Mouse (Mus musculus) yolk sac, embryonic 10.5 days (tissue): ENCODE measurements around the gene St6galnac4.

Experiments
- DNase-seq: peaks from one replicate; pipeline ENCODE4 v3.0.0-alpha.2; 2017; ENCODE audit warnings: low spot score

St6galnac4 gene

DNA sequence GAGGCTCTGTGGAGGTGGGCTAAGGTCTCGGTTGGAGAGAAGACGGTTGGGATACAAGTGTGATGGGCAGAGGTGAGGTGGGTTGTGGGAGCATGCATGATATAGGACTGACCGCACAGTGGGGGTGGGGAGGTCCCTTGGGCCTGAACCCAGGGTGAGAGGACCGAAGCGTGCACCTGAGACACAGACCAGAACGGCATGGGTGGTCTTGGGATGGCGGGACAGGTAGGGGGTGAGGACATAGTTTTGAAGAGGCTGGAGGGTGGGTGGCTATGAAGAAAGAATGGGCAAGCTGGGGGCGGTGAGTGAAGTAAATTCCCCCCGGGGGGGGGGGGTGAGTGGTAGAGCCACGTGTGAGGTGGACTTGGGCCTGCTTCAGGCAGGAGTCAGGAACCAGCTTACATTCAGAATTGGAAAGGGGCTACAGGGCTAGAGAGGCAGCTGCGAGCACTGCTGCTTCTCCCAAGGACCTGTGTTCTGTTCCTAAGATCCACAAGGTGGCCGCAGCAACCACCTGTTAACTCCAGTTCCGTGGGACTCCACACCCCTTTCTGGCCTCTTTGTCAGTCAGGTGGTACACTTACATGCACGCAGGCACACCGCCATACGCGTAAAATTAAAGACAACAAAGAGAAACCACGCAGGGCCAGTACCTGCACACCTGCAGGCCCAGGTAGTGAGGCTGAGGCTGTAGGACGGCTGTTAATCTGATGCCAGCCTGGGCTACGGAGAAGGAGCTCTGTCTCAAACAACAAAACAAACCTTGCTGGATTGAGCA lies 40.6 kb downstream of the St6galnac4 start:
- no peak for DNase-seq

DNA sequence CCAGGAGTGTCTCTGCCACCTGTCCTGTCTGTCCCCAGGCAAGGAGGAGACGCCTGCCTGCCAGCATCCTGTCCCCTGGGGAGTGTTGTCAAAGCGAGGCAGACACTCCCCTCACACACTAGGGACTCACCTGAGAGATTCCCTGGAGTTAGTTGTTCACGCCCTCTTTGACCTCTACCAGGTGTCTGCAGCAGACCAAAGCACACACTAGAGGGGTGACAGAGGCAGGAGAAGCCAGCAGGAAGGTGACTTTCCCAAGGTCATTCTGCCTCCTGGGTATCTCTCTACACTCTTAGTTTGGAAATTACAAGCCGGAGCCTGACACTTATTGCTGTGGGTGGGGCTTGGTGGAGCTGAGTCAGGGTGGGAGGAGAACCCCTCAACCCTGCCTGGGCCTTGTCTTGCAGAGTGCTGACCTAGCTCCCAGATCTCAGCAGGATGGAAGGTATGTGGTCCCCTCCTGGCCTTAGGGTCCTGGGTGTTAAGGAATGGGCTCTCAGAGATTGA lies 41.2 kb downstream of the St6galnac4 start:
- no peak for DNase-seq

DNA sequence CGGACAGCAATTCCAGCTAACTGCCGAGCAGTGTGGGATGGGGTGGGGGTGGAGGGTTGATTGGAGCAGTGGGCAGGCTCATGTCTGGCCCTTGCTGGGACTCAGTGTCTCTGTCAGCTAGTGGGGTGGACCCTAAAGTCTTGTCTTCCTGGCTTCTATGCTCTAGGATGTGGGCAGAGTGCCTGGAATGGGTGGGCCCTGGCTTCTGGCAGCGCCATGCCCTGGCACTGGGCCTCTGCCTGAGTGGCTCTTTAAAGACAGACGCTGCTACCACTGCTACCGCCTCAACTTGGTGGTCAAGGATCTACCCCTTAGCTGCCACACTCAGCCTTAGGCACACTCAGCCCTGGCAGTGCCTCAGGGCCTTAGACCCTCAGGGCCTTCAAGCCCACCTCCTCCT lies 41.8 kb downstream of the St6galnac4 start:
- no peak for DNase-seq

GRCm38 (mm10) chr2:32629276-32629976 lies 42.5 kb downstream of the St6galnac4 start:
- no peak for DNase-seq

- DNase-seq: no peak
Observed at GRCm38 (mm10) chr2:32630036-32630435, 43.1 kb downstream of the St6galnac4 start.

DNA sequence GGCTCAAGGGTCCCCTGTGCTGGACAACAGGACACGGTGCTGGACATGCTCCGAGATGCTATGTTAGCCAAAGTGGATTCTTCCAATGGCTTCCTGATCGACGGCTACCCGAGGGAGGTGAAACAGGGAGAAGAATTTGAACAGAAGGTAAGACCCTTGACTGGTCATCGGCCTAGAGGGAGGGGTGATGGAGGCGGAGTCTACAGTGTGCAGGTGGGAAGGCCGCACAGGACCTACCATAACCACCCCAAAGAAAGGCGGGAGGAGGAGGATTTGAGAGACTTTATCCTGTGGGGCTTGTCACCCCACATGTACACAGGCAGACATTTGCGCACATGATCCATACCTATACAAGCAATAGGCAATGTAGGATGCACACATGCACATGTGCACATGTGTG lies 44.2 kb downstream of the St6galnac4 start:
- no peak for DNase-seq

DNA sequence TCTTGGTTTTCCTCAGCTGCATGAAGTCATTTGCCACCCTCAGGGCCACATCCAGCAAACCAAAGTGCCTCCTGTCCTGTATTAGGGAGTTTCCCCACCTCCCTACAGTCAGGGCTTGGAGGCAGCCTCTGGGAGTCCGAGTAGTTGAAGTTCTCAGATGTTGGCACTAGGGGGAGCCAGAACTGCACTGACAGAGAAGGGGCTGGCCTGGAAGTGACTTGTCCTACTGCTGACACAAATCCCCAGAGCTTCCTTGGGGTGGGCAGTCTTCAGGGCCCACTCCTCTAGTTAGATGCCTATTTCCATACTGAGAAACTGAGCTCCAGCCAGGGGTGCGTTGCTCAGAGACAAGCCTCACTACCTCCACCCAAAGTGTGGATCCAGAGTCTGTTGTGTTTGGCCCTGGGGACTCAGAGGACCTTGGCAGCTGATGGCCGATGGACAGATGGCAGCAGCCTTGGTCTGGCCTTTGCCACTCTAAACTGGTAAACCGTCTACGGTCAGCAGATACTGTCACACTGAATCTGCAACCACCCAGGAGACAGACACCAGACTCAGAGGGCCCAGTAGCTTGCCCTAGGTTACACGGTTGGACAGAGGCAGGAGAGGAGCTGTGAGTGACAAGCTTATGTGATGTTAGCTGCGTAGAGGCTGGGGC lies 45.0 kb downstream of the St6galnac4 start:
- DNase-seq: peak; percentile 81

DNA sequence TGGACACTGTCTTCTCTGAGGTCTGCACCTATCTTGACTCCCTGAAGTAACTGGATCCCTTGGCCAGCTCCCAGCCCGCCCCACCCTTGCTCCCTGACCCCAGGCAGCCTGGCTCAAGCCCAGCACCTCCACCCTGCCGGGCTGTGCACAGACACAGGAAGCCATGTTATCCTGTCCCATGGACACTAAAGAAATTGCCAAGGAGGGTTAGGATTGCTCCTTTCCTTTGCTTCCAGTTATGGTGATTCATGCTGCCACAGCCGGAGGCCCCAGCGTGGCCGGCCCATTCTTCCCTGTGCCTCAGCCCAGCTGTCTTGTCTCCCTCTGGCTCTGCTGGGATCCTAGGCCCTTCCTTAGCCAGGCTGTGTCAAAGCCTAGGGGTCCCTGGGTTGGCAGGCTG lies 46.8 kb downstream of the St6galnac4 start:
- DNase-seq: no peak

DNA sequence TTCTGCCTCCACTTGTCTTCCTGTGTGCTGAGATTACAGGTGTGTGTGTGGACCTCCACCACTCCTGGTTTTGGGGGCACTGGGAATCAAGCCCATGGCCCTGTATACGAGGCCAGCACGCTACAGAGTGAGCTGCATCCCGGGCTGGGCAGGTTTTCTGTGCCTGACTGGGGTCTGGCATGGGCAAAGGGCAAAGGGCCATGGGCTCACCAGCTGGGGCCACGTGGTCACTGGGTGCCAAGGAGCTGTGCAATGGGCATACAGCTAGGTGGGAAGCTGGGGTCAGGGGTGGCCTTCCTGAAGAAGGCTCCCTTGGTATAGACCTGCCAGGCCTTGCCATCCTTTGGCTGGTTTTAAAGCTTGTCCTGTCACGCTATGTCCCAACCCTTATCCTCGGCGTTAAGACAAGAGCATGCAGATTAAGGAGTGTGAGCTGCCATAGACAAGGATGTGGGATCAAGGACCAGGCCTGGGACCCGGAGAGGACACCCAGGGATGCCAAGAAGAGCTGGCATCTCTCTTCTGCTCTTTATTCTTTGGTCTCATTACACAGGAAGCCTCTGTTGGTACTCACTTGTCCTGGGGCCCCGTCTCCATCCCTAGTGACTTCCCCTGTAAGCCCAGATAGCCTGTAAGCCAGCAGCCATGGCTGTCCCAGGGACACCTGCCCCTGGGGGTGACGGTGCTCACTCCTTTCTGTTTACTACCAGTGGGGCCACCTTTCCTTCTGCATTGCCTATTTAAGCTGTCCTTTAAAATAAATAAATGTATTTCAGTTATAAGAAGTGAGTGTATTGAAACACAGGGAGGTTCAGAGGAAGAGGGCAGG lies 47.6 kb downstream of the St6galnac4 start:
- DNase-seq: no peak

DNA sequence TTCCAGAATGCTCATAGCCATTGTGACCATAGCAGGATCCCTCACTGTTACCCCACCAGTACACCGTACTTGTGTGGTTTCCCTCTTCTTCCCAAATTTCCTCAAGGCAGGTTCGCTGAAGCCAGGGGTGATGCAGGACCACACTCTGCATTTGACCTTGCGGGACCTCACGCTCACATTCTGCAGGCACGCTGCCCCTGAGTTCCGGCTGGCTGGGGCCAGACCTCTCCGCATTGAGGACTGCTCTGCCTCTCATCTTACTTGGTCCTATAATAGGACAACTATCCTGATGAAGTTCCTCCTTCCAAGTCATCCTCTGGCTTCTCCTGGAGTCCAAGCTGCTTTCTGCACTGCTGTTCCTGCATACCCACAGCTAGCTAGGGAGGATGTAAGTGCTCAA lies 49.7 kb downstream of the St6galnac4 start:
- DNase-seq: no peak

DNA sequence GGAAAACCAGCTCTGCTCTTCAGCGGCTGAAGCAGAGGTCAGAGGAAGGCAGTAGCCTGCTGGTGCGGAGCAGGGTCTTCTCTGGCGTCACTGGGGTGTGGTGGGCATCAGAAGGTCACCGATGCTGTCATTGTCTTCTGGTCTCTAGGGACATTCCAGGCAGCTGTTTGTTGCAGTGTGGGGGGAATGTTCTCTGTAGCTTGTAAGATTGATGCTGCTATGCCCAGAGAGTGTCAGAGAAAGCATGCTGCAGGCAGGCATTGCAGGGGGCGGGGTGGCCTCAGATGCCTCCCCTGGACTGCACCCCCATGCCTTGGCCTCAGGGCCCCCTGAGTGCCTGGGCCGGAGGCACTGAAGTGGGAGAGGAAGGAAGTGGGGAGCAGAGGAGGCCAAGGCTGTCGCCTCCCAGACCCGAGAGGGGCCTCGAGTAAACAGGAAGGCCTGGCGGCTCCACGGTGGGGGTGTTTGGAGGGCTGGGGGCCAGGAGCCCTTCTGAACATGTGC lies 50.9 kb downstream of the St6galnac4 start:
- peak; percentile 51 for DNase-seq

- no peak for DNase-seq
Observed at GRCm38 (mm10) chr2:32639632-32640031, 52.7 kb downstream of the St6galnac4 start.

- DNase-seq: no peak
Observed at GRCm38 (mm10) chr2:32640550-32641051, 53.7 kb downstream of the St6galnac4 start.

DNA sequence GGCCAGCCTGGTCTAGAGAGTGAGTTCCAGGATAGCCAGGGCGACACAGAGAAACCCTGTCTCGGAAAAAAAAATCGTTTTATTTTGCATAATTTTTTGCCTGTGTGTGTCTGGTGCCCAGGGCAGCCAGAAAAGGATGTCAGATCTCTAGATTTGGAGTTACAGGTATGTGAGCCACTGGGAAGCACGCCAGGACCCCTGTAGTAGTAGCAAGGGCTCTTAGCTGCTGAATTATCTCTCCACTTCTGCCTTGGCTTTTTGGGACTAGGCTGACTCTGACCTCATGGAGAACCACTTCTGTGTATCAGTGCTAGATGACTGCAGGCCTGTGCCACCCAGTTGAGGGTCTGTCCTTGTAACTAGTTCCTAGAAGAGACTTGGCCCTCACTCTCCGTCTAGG lies 54.9 kb downstream of the St6galnac4 start:
- no peak for DNase-seq

DNA sequence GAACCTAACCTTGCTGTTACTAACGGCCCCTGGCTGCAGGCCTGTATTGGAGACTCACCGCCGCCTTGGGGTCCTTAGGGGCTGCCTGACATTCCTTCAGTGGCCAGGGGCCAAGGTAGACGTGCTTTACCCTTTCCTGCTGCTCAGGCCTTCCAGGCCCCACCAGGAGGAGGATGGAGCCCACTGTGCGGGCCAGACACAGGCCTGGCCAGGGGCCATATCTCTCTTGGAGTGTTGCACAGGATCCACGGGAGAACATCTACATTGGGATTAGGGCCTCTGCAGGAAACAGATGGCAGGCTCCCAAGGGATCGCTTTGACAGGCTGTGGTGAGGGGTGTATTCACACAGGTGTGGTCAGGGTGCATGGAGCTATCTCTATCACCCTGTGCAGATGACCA lies 55.9 kb downstream of the St6galnac4 start:
- DNase-seq: no peak

GRCm38 (mm10) chr2:32644083-32644482 lies 57.2 kb downstream of the St6galnac4 start:
- no peak for DNase-seq

GRCm38 (mm10) chr2:32644799-32645475 lies 58.0 kb downstream of the St6galnac4 start:
- DNase-seq: no peak

- DNase-seq: no peak
Observed at GRCm38 (mm10) chr2:32645647-32646046, 58.8 kb downstream of the St6galnac4 start.

DNA sequence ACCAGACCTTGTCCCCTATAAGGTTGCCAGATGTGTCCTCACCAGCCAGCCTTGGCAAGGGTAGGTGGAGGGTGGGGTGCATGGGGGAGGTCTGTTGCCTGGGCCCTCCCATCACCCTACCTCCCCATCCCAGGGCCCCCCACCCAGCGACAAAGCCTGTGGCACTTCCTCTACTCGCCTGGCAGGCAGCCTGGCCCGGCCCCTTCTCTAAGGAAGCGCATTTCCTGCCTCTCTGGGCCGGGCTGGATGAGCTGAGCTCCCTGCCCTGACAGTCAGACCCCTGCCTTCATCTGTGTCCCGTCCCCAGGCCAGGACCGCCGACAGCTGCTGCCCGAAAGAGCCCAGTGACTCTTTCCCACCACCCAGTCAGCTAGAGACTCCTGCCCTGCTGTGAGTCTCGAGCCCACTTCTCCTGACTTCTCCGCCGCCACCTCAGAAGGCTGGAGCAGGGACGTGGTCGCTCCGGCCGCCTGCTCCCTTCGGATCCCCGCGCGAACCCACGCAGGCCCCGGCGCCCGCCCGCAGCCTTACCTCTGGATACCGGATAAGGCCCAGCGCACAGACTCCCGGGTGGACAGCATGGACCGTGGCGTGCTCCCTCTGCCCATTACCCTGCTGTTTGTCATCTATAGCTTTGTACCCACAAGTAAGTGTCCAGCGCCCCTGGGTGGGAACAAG lies 59.6 kb downstream of the St6galnac4 start, which contains the start of gene Eng:
Gene Eng, plus strand, starts transcription at position 217 of the 678 bp plus-strand sequence.
- DNase-seq: no peak

DNA sequence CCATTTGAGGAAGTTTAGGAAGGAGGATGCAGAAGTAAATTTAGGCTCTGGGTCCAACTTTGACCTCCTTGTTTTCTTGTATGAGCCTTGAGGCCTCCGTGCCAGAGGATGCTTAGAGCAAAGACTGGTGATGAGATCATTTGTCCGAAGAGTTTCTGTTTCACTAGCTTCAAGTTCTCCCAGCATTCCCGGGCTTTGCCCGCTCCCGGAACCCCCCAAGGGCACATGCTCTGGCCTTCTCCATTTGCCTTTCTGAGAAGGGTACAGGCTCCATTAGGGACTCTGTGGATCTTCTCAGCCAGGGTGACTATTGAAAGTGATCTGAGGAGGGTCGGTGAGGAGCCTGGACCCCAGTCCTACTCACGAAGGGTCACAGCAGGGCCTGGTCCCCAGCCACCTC lies 60.5 kb downstream of the St6galnac4 start:
- no peak for DNase-seq
